Mouse (Mus musculus) left cerebral cortex, adult 9 months (tissue): Measurements from ENCODE around the gene Gm49661.
A peak's percentile ranks its signal among the peaks of the same experiment; 100 is the strongest.

Experiments used
- DNase-seq, 2 experiments: peaks; one replicate each; pipeline ENCODE4 v3.0.0; 2022; ENCODE audit warnings: low spot score in 2 of 2

Gm49661 gene

GRCm38 (mm10) chr8:84934860-84935259, 34.4 kb downstream of the Gm49661 start:
- DNase-seq = peak in 1 of 2 experiments; percentile 50

- no peak for DNase-seq
These were observed 35.3 kb downstream of the Gm49661 start for GRCm38 (mm10) chr8:84933767-84934559.

GRCm38 (mm10) chr8:84930582-84930981, 38.7 kb downstream of the Gm49661 start:
- no peak for DNase-seq

GRCm38 (mm10) chr8:84928456-84929306, 40.6 kb downstream of the Gm49661 start:
- peak in 1 of 2 experiments; percentile 66 for DNase-seq

GRCm38 (mm10) chr8:84927513-84927912, 41.7 kb downstream of the Gm49661 start:
- no peak for DNase-seq

- DNase-seq = no peak
These were observed 43.7 kb downstream of the Gm49661 start for GRCm38 (mm10) chr8:84925557-84925956.

- no peak for DNase-seq
These were observed 47.6 kb downstream of the Gm49661 start for GRCm38 (mm10) chr8:84921596-84921995.

GRCm38 (mm10) chr8:84918646-84919045, 50.6 kb downstream of the Gm49661 start:
- DNase-seq = no peak

- DNase-seq = no peak
These were observed 51.5 kb downstream of the Gm49661 start for GRCm38 (mm10) chr8:84917781-84918180.
